Mouse (Mus musculus) ES-E14 (cell line): ENCODE measurements around the gene Appl2. TPM values are rescaled to one million over a fixed set of nuclear protein-coding genes. Genes with fewer than 3 reads are reported as not detected.
"Not testable (repeated sequence)": the region's sequence is repeated elsewhere in the genome, so short reads cannot be mapped to it uniquely, and the experiment has no call there.

Source experiments
- DNase-seq: peaks from one replicate; pipeline ENCODE4 v3.0.0-alpha.2; 2013; ENCODE audit warnings: low read depth, low spot score
- H3K27ac ChIP-seq: 2 replicates; pipeline ENCODE4 v1.5.1; 2012; ENCODE audit warnings: low read depth, mild to moderate bottlenecking, low read length, moderate library complexity, mixed read lengths; ENCODE audit not compliant: poor library complexity, insufficient read depth, severe bottlenecking
- H3K36me3 ChIP-seq: 2 replicates; pipeline ENCODE4 v1.6.1; 2012; ENCODE audit warnings: mild to moderate bottlenecking, low read length, moderate library complexity, mixed read lengths; ENCODE audit not compliant: control insufficient read depth, poor library complexity, insufficient read depth, severe bottlenecking
- H3K4me1 ChIP-seq, 2 experiments: fragments of 150-350 bp in 1 of 2; sonication (generic) in 1 of 2; 2 replicates each; pipeline ENCODE4 v1.6.1; 2012; ENCODE audit warnings: low read length in 2 of 2, mild to moderate bottlenecking in 1 of 2, mixed read lengths in 1 of 2; ENCODE audit not compliant: control insufficient read depth in 2 of 2, insufficient read depth in 2 of 2, poor library complexity in 1 of 2
- H3K4me3 ChIP-seq, 2 experiments: fragments of 150-350 bp in 1 of 2; sonication (generic) in 1 of 2; 2 replicates each; pipeline ENCODE4 v1.5.1; 2012; ENCODE audit warnings: low read length in 2 of 2, low read depth in 1 of 2, mild to moderate bottlenecking in 1 of 2, mixed read lengths in 1 of 2; ENCODE audit not compliant: insufficient read depth in 1 of 2, poor library complexity in 1 of 2, severe bottlenecking in 1 of 2
- H3K9ac ChIP-seq: 2 replicates; pipeline ENCODE4 v1.6.1; 2012; ENCODE audit warnings: low read depth, mild to moderate bottlenecking, low read length, mixed read lengths; ENCODE audit not compliant: poor library complexity, insufficient read depth, severe bottlenecking
- H3K9me3 ChIP-seq: fragments of 150-350 bp; sonication (generic); 2 replicates; pipeline ENCODE4 v1.6.1; 2012; ENCODE audit warnings: low read depth, mild to moderate bottlenecking, low read length; ENCODE audit not compliant: control insufficient read depth, insufficient read depth
- CHD2 ChIP-seq: IDR thresholded peaks from 2 replicates; pipeline ENCODE4 v1.6.1; 2014; ENCODE audit warnings: mild to moderate bottlenecking, low read depth, low read length, inconsistent platforms
- HCFC1 ChIP-seq: IDR thresholded peaks from 2 replicates; pipeline ENCODE4 v1.6.1; 2012; ENCODE audit warnings: low read length, inconsistent platforms, borderline replicate concordance; ENCODE audit not compliant: insufficient read depth
- MAFK ChIP-seq: IDR thresholded peaks from 2 replicates; pipeline ENCODE4 v1.6.1; 2014; ENCODE audit warnings: mild to moderate bottlenecking, low read depth, low read length, inconsistent platforms; ENCODE audit not compliant: insufficient read depth
- ZC3H11A ChIP-seq: IDR thresholded peaks from 2 replicates; pipeline ENCODE4 v1.6.1; 2012; ENCODE audit warnings: low read depth, mild to moderate bottlenecking, inconsistent platforms, low read length, borderline replicate concordance
- ZNF384 ChIP-seq: IDR thresholded peaks from 2 replicates; pipeline ENCODE4 v1.6.1; 2012; ENCODE audit warnings: low read depth, low read length, inconsistent platforms
- in situ Hi-C, 2 experiments: fragments of 600-800 bp; cut with MboI; formaldehyde crosslinking; loops; one replicate each; pipeline ENCODE4 v1.15.1; 2025; ENCODE audit warnings: low sequenced_read_pairs in 2 of 2, inconsistent platforms in 1 of 2; ENCODE audit not compliant: unreplicated experiment in 2 of 2
- total RNA-seq: library from RNA; depleted of rRNA; stranded (reverse); fragments of 300-350 nt; gene quantifications from 2 replicates; pipeline ENCODE4 v1.2.3, GENCODE M21; 2012

The Appl2 gene
- total RNA-seq, 1 experiment: 13.9 TPM

- in situ Hi-C loops: no loop called here
- no peak for DNase-seq
- H3K36me3 ChIP-seq: no peaks in the 10 kb centered on the region
- H3K27ac ChIP-seq: no peak overlapping the region
- no peaks in the 10 kb centered on the region for H3K4me1 ChIP-seq
- TF ChIP-seq CHD2: no peak
- no peak overlapping the region for H3K9ac ChIP-seq
- peaks cover 4% of the 10 kb centered on the region; the same call in 1 of the 2 replicates for H3K9me3 ChIP-seq
- H3K4me3 ChIP-seq: no peak overlapping the region
These were observed 32.8 kb upstream of the Appl2 start for GRCm38 (mm10) chr10:83681334-83681733.

- in situ Hi-C loops: no loop called here
These were observed 18.0 kb upstream of the Appl2 start for GRCm38 (mm10) chr10:83666556-83666955.

GRCm38 (mm10) chr10:83661925-83662324 is 13.4 kb upstream of the Appl2 start:
- in situ Hi-C loops: no loop called here
- no peaks in the 10 kb centered on the region for H3K36me3 ChIP-seq
- DNase-seq: no peak
- no peak overlapping the region for H3K9ac ChIP-seq
- TF ChIP-seq ZC3H11A: no peak
- H3K4me1 ChIP-seq: no peaks in the 10 kb centered on the region
- H3K4me3 ChIP-seq: no peak overlapping the region
- no peak overlapping the region for H3K27ac ChIP-seq
- no peaks in the 10 kb centered on the region for H3K9me3 ChIP-seq

More at GRCm38 (mm10) chr10:83666556-83666955, 18.0 kb upstream of the Appl2 start:
- Histone ChIP-seq H3K9ac (no peak overlapping the region), H3K4me3 (no peak overlapping the region), H3K4me1 (no peaks in the 10 kb centered on the region), H3K36me3 (no peaks in the 10 kb centered on the region), H3K9me3 (0 out of 2 replicates have a peak, but pooled peaks cover 4% of the 10 kb centered on the region), H3K27ac (no peak overlapping the region)
- DNase-seq: no peak
- TF ChIP-seq MAFK (no peak), HCFC1 (no peak), ZC3H11A (no peak), ZNF384 (no peak), CHD2 (no peak)

- in situ Hi-C loops: no loop called here
- Histone ChIP-seq H3K4me3 (no peak overlapping the region), H3K27ac (no peak overlapping the region), H3K36me3 (no peaks in the 10 kb centered on the region), H3K9ac (no peak overlapping the region), H3K4me1 (no peaks in the 10 kb centered on the region), H3K9me3 (no peaks in the 10 kb centered on the region)
- no peak for DNase-seq
- TF ChIP-seq ZC3H11A (no peak), CHD2 (no peak)
These were observed 12.1 kb upstream of the Appl2 start for GRCm38 (mm10) chr10:83660605-83661004.

- H3K9me3 ChIP-seq: no peaks in the 10 kb centered on the region
- no peaks in the 10 kb centered on the region for H3K36me3 ChIP-seq
- H3K4me1 ChIP-seq: no peaks in the 10 kb centered on the region
- no peak overlapping the region for H3K27ac ChIP-seq
- DNase-seq: no peak
- H3K4me3 ChIP-seq: no peak overlapping the region
- no peak for TF ChIP-seq ZC3H11A
- TF ChIP-seq MAFK: no peak
- no peak for TF ChIP-seq CHD2
- no peak for TF ChIP-seq ZNF384
- no peak for TF ChIP-seq HCFC1
- in situ Hi-C loops: no loop called here
- H3K9ac ChIP-seq: no peak overlapping the region
These were observed 6.1 kb upstream of the Appl2 start for GRCm38 (mm10) chr10:83654591-83654990.

- in situ Hi-C loops, DNase-seq, H3K9me3 ChIP-seq, H3K36me3 ChIP-seq, H3K4me1 ChIP-seq, H3K4me3 ChIP-seq, H3K27ac ChIP-seq, H3K9ac ChIP-seq: not testable (repeated sequence)
These were observed 3.8 kb upstream of the Appl2 start for GRCm38 (mm10) chr10:83652205-83652866.
